Mouse (Mus musculus) neural tube, embryonic 10.5 days (tissue): ENCODE measurements around the gene Rpl26.

Experiments
- DNase-seq: peaks from one replicate; pipeline ENCODE4 v3.0.0-alpha.2; 2017; ENCODE audit warnings: low spot score; ENCODE audit errors: extremely low spot score

Rpl26 gene

DNA sequence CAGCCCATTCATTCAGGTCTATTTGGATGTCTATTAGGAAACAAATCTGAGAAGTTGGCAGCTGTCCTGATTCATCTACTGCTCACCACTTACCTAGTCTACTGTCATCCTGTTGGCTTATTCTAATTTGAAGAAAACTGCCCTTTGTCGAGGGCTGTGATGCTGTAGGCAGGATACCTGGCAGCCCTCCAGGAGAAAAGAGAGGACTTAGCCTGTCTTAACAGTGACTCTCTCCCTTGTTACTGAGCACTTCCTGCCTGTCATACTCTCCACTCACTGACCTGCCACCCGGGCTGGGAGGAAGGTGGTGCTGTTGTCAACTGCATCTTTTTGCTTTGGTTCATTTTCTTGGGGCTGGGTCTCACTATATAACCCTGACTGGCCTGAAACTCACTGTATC is 10.8 kb upstream of the Rpl26 start:
- DNase-seq, result no peak

DNA sequence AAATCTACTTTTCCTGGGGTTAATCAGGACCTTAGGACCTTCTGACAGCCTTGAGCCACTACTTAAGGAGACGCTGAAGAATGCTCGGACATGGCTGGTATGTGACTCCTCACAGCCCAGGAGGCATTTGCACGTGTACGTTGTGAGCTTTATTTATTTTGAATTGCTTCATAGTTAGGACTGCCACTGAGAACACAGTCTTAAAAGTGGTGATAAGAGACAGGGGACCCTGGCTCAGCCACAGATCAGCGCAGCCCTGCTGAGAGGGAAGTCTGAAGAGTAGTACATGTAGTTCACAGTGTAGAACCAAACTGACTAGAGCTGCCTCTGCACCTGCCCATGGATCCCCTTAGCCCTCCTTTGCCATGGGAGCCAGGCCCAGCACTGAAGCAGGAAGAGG is 9.6 kb upstream of the Rpl26 start:
- no peak for DNase-seq

DNA sequence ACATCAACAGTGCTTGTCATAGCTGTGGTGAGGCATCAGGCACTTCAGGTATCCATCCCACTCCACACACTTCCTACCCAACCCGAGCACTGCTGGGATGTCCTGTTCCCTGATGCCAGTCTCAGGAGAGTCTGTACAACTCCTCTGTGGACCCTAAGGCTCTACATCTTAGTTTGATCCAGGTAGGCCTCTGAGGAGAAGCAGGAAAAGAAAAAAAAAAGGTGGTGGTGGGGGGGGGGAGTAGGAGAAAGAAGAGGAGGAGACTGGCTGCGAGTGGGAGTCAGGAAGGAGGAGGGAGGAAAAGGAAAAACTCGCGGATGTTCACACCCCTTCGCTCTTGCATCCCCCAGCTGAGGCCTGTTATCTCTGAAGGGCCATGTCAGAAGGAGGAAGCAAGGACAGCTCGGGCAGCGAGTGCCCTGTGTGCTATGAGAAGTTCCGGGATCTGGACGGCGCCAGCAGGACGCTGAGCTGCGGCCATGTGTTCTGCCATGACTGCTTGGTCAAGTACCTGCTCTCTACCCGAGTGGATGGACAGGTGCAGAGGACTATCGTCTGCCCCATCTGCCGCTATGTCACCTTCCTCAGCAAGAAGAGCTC is 9.1 kb upstream of the Rpl26 start:
- DNase-seq, result no peak

DNA sequence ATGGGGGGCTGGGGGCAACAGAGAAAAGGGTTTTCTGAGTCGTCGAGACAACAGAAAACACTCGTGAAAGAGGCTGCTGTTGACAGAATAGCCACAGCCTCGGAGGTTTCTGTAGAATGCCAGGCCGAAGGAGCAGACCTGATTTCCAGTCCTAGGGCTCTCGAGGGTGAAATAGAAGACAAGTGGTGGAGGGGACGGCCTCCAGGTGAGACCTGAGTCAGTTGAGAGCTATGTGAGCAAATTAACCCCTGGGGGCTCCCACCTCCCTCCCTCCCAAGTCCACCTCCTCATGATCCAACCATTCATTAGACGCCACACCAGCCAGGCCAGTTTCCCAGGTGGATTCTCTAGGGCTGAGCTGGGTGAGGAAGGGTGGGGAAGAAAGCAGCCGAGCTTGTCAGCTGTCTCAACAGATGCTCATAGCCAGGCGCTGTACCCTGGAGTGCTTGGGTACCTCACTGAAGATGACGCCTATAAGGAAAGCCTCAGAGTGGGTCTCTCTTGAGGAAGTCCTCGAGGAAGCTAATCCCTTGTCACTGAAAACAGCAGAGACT is 7.4 kb upstream of the Rpl26 start:
- DNase-seq, result no peak

DNA sequence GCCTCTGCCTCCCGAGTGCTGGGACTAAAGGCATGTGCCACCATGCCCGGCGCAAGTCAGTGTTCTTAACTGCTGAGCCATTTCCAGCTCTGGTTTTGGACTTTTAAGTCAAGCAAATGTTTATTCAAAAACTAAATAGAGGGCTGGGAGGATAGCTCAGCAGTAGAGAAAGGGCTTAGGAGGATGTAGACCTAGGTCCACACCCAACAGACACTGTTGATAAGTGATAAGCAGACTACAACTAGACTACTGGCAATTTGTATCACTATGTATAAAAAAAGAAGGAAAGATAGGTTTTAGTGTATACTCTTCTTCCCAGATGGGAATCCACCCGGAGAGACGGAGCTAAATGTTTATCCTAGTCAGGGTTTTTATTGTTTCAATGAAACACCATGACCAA is 5.1 kb upstream of the Rpl26 start:
- DNase-seq, result no peak

DNA sequence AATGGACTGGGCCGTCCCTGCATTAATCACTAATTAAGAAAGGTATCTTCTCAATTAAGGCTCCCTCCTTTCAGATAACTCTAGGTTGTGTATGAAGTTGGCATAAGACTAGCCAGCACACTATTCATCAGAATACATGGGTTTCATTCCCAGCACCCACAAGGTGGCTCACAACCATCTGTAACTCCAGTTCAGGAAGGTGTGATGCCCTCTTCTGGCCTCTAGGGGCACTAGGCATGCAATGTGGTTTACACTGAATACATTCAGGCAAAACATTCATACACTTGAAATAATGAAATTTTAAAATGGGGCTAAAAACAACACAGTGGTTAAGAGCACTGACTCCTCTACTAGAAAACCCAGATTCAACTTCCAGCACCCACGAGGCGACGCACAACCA is 4.3 kb upstream of the Rpl26 start:
- DNase-seq, result no peak

DNA sequence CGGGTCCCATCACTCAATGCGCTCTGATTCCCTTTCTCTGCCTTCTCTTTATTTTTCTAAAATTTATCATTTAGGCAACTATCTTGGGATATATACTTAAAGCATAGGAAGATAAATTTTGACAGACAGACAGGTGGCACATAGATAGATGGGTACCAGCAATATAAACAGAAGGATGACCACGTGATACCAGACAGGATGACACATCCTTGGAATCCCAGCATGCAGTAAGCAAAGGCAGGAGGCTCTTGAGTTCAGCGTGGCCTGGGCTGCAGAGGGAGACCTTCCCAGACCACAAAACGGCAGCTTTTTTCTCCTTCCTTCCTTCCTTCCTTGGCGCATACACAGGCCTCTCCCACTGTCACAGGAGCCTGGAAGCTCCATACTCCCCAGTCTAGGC is 3.5 kb upstream of the Rpl26 start:
- DNase-seq, result no peak

DNA sequence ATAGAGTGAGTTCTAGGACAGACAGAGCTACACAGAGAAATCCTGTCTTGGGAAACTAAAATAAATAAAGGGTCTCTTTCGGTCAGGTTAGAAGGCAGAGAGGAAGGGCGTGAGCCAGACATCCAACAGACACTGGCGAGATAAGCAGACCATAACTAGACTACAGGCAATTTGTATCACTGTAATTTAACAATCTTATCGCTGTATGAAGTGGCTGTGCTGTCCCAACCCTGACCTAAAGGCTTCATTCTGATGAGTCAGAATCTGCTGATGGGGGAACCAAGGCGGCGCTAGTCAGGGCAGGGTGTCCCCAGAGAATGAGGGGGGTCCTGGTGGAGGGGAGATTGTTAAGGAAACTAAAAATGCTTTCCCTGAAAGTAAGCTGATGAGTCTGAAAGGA is 2.6 kb upstream of the Rpl26 start:
- DNase-seq, result no peak

DNA sequence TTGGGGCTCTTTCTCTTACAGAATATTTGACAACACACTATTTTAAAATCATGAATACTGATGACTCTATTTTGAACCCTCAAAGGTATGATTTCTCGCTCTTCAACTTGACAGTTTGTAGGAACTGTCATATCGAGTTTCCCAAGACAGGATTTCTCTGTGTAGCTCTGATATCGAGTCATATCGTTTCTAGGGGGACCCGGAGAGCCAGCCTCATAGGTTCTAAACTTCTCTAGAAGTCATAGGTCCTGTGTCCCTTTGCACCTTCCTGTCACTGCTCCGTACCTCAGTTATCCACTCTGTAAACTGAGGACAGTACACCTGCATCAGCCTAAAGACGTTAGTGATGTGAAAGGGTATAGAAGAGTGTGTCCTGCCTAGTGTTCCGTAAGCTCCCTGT is 1.6 kb upstream of the Rpl26 start:
- no peak for DNase-seq

DNA sequence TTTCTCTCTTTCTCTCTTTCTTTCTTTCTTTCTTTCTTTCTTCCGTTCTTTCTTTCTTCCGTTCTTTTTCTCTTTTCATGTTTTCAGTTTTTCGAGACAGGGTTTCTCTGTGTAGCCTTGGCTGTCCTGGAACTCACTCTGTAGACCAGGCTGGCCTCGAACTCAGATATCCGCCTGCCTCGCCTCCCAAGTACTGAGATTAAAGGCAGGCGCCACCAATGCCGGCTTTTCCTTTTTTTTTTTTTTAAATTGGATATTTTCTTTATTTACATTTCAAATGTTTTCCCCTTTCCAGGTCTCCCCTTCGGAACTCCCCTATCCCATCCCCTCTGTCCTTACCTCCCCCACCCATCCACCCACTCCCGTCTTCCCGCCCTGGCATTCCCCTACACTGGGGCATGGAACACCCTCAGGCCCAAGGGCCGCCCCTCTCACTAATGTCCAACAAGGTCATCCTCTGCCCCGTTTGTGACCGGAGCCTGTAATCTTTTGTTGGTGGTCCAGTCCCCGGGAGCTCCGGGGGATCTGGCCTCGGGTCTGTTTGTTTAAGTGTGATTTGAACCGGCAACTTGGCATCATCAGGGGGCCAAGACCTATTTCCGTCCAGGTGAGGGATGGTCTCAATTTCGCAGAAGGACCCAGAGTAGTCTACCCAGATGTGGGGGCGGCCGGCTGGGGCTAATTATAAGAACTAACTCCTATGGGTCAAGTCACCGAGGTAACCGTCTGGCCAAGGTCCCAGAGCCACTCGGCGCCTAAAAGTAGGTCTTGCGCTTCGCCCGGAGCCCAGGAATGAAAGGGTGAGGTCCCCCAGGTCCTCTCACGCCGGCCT is 648 bp upstream of the Rpl26 start:
- DNase-seq, result no peak

DNA sequence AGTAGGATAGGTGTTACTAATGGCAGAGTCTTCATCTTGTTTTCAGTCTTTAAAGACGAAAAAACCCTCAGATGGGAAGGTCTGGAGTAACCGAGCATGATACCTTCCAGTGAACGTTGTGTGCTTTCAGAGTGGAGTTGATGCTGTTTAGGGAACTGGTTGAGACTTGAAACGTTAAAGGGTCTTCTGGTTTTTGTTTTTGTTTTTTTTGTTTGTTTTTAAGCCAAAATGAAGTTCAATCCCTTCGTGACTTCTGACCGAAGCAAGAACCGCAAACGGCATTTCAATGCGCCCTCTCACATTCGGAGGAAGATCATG is 623 bp downstream of the Rpl26 start:
- no peak for DNase-seq

DNA sequence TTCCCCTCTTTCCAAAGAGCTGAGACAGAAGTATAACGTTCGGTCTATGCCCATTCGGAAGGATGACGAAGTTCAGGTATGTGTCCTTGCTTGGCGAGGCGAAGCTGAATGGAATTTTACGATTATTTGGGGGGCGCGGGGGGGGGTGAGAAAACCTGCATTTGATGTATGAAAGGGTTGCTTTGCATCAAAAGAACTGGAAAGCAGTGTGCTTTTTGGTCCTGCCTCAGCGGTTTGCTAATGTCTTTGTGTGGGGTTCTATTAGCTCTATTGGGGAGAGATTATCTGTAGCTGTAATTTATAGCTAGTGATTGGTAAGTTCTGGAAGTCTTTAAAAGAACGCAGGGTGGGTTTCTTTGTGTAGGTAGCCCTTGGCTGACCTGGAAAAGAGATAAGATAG is 984 bp downstream of the Rpl26 start:
- DNase-seq, result no peak

DNA sequence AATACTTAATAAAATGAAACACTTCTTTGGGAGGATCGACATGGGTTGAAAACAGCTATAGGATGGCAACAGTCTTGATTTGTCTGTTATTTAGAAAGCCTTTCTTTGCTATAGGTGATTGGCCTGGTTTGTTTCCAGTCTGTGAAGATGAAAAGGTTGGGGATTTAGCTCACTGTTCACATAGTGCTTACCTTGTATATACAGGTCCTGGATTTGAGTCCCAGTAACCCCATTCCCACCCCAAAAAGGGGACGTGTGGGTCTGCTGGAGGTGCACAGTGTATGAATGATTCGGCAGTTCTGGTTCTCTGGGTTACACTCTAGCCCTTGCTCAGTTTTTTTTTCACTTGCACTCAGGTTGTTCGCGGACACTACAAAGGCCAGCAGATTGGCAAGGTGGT is 1.4 kb downstream of the Rpl26 start:
- no peak for DNase-seq

DNA sequence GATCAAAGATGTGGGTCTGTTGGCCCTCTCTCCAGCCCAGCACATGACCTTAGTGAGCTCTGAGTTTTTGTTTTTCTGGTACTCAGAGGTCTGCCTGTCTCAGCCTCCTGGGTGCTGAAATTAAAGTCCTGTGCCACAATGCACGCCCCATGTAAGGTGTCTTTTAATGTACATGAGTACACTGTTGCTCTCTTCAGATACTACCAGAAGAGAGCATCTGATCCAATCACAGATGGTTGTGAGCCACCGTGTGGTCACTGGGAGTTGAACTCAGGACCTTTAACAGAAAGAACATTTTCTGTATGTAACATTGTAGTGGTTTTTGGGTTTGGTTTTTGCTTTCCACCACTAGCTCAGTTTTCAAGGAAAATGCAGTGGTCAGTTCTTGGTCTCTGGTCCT is 2.4 kb downstream of the Rpl26 start:
- no peak for DNase-seq

DNA sequence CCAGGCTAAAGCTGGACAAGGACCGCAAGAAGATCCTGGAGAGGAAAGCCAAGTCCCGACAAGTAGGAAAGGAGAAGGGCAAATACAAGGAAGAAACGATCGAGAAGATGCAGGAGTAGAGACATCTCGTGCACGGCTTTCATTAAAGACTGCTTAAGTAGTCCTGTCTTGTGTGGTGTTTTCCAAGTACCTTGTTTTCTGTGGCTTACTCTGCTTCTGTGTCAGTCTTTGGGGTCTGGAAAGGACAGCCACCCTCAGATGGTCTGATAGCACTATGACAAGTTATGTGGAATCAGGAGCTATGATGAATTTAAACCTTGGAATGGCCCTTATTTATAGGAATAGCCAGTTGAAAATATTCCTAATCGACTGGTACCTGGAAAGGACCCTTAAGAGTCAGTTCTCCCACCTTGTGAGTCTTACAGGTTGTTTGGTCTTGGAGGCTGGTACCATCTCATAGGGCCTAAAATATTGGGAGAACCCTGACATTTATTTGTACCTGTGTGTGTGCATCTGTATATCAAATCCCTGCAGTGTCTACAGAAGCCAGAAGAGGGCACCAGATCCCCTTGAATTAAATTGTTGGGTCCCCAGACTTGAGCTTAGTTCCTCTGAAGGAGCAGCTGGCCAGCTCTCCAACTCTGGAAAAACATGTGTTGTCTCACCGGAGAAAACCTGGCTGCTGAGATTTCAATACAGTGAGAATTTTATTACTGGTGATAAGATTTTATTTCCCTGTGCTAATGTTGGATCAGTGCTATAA is 3.2 kb downstream of the Rpl26 start:
- peak; percentile 72 for DNase-seq

DNA sequence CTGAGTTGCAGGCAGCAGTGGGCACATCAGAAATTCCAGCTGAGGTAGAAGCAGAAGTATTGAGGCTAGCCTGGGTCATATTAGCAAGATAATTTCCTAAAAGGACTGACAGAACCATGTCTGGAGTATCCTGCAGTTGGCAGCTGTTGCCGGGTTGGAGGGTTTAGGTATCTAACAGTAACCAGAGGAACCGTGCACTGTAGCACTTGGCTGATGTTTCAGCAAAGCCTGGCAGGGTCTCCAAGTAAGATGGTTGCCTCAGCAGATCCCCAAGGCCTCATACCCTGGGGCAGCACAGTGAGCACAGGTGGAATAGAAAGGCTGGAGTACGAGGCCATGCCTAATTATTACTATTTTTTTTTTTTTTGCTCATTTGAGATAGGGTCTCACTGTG is 3.8 kb downstream of the Rpl26 start:
- no peak for DNase-seq

DNA sequence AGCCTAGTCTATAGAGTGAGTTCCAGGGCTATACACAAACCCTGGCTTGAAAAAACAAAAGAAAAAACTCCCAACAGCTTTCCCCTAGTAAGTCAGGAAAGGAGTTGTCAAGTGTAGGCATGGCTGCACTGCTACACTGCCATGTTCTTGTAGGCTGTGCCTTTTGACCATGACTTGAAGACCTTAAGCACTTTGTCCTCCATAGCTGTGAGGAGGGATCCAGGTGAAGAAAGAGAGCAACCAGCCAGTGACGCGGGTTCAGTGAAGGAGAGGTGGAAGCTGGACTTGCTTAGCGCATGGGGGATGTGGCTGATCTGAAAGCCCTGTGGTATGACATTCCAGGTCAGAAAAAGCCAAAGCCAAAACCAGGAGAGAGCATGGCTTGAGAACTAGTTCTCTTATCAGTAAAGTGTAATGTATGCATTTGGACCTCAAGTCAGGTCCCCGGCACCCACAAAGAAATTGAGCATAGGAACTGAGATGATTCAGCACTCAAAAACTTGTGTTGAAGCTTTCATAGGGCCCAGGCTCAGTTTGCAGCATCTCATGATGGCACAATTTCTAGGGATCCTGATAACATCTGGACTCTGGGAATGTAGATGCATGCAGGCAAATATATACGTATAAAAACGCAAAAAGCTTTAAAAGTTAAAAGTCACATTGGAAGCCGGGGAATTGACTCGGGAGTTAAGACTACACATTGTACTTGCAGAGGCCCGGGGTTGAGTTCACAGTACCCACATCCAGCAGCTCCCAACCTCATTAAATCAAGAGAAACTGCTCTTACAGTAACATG is 4.5 kb downstream of the Rpl26 start:
- DNase-seq, result no peak

DNA sequence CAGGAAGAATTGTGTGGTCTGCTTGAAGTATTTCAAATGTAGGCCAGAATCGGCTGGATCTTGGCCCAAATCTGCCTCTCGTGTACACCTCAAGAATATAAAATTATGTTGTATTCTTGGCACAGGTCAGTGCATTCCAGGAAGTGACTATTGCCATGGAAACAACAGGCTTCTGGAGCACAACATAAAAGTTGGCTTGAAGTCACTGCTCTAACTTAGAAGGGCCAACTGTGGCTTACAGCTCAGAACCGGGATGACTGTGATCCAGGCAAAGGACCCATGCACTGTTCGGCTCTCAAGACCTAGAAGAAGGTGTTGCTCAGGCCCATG is 5.0 kb downstream of the Rpl26 start:
- no peak for DNase-seq

DNA sequence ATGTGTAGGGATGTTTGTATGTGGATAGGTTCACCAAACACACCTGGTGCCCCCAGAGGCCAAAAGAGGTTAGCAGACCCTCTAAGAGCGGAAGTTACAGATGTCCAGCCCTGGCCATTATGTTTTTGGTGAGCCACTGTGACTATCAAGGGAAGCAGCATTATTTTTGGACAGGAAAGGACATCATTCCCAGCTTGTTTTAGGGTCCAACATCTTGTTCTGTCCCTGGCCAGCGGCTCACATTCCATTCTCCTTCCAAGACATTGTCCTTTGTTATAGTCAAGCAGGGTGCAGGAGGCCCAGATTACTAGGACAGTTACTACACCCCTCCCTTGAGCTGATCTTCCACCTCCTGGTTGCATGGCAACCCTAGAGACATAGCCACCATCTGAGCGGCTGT is 5.9 kb downstream of the Rpl26 start:
- no peak for DNase-seq

DNA sequence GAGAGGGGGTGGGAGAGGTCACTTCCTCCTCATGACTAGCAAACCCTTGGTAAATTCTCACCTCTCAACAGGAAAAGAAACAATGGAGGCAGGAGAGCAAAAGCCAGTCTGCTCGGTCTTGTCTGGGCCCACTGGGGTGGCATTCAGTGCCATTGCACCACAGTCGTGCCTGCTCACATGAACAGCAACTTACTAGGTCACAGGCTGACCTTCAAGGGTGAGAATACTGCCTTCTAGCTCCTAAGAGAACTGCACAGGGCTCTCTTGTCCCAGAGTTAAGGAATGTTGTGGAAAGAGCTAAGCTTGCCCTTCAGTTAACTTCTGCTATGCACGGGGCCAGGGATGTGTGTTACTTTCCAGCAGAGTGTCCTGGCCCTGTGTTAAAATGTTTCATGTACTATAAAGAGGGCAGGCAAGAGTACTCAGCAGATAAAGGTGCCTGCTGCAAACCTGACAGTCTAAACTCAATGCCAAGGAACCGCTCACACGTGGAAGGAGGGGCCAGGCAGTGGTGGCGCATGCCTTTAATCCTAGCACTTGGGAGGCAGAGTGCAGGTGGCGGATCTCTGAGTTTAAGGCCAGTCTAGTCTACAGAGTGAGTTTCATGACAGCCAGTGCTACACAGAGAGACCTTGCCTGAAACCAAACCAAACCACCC is 7.6 kb downstream of the Rpl26 start:
- no peak for DNase-seq

DNA sequence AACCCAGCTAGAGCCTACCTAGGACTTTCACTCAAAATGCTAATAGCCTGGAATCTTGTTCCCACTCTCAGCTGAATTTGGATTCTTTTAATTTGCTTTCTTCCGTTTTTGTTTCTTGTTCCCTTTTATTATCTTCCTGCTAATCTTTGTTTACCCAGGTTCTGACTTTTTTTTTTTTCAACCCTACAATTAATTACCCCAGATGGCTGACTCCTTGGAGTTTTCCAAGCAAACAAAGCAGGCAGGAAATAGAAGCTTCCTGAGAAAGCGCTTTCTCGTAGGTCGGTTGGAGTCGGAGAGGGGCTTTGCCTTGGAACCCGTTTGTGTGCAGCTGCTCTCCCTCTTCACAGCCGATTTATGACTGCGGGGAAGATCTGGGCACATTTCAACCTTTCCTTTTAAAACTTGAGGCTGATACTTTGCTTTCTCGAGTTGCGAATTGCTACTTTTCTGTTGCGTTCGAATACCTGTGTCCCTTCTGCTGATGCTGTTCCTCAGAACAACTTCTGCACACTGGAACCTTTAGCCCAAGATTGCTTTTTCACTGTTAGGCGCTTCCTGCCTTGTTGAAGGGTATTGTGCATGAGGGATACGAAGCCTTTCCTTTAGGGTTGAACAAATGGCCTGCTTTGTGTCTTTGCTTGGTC is 10.3 kb downstream of the Rpl26 start:
- no peak for DNase-seq
